Mouse (Mus musculus) limb, embryonic 15.5 days (tissue): Measurements from ENCODE around the gene Smim14. TPM values are rescaled to one million over a fixed set of nuclear protein-coding genes. Genes with fewer than 3 reads are reported as not detected.

Experiments
- ATAC-seq: fragments of 200-750 bp; cut with Nextera tagmentation; 2 replicates; pipeline ENCODE4 v1.8.0; 2017; ENCODE audit warnings: low read depth, moderate TSS enrichment; ENCODE audit not compliant: insufficient number of reproducible peaks, low FRiP score, low TSS enrichment
- H3K27ac ChIP-seq: fragments of 300-500 bp; sonication (generic); 2 replicates; pipeline ENCODE4 v1.5.1; 2015; ENCODE audit warnings: moderate library complexity, mild to moderate bottlenecking, inconsistent platforms
- H3K27me3 ChIP-seq: fragments of 300-500 bp; sonication (generic); 2 replicates; pipeline ENCODE4 v1.6.1; 2015; ENCODE audit warnings: inconsistent platforms
- H3K36me3 ChIP-seq: fragments of 300-500 bp; sonication (generic); 2 replicates; pipeline ENCODE4 v1.6.1; 2015; ENCODE audit warnings: inconsistent platforms
- H3K4me1 ChIP-seq: fragments of 300-500 bp; sonication (generic); 2 replicates; pipeline ENCODE4 v1.6.1; 2015; ENCODE audit warnings: inconsistent platforms
- H3K4me2 ChIP-seq: fragments of 300-500 bp; sonication (generic); 2 replicates; pipeline ENCODE4 v1.6.1; 2015; ENCODE audit warnings: mild to moderate bottlenecking, inconsistent platforms
- H3K4me3 ChIP-seq: fragments of 300-500 bp; sonication (generic); 2 replicates; pipeline ENCODE4 v1.5.1; 2015; ENCODE audit warnings: mild to moderate bottlenecking, inconsistent platforms
- H3K9ac ChIP-seq: fragments of 300-500 bp; sonication (generic); 2 replicates; pipeline ENCODE4 v1.6.1; 2015; ENCODE audit warnings: inconsistent platforms
- H3K9me3 ChIP-seq: fragments of 300-500 bp; sonication (generic); 2 replicates; pipeline ENCODE4 v1.6.1; 2016; ENCODE audit warnings: inconsistent platforms
- WGBS: fragments of 180-500 bp; shearing (Covaris S2); methylation state at CpG from one replicate; pipeline ENCODE4 v1.1.7; 2015; 5-methylcytosine and 5-hydroxymethylcytosine counted together
- polyA plus RNA-seq: library from polyadenylated mRNA; unstranded; fragments of >200 nt; fragmentation: Nextera tagmentation; extraction: Ambion mirVana; gene quantifications from 2 replicates; pipeline ENCODE4 v1.2.1, GENCODE M21; 2015

Gene Smim14
- 150 and 154 TPM in 2 replicates for polyA plus RNA-seq

GRCm38 (mm10) chr5:65536751-65537419 is at the start of gene Smim14, which contains the start of gene Ube2k:
Gene Smim14 (minus strand): TSS chr5:65537184.
Gene Ube2k (plus strand): TSS chr5:65537233.
- H3K4me1 ChIP-seq: peaks cover 10% of the 10 kb centered on the region
- peak within 1 kb of the TSS; percentile 87 for H3K4me3 ChIP-seq
- H3K4me2 ChIP-seq: peak within 1 kb of the TSS; percentile 57
- H3K27ac ChIP-seq: peak within 1 kb of the TSS; percentile 98
- peak within 1 kb of the TSS; percentile 93 for H3K9ac ChIP-seq
- under 1% methylated on average over 66 of the region's 66 CpGs for WGBS
- peak; percentile 96 for ATAC-seq
- H3K36me3 ChIP-seq: no peaks in the 10 kb centered on the region
- H3K9me3 ChIP-seq: no peaks in the 10 kb centered on the region
- no peaks in the 10 kb centered on the region for H3K27me3 ChIP-seq

GRCm38 (mm10) chr5:65586291-65586690 is 49.3 kb upstream of the Smim14 start:
- peaks cover 32% of the 10 kb centered on the region for H3K36me3 ChIP-seq

GRCm38 (mm10) chr5:65578545-65578944 is 41.6 kb upstream of the Smim14 start:
- Histone ChIP-seq H3K9ac (no peak overlapping the region), H3K9me3 (no peaks in the 10 kb centered on the region), H3K27me3 (no peaks in the 10 kb centered on the region), H3K36me3 (peaks cover 23% of the 10 kb centered on the region), H3K4me1 (no peaks in the 10 kb centered on the region), H3K4me2 (no peak overlapping the region), H3K4me3 (no peak overlapping the region), H3K27ac (0 out of 2 replicates have a peak overlapping the region, but pooled peaks have one; percentile 17)
- ATAC-seq: no peak
- 50% methylated on average over 3 of the region's 3 CpGs for WGBS

More at GRCm38 (mm10) chr5:65586291-65586690, 49.3 kb upstream of the Smim14 start:
- Histone ChIP-seq H3K4me2 (no peak overlapping the region), H3K27ac (no peak overlapping the region), H3K9ac (no peak overlapping the region), H3K27me3 (no peaks in the 10 kb centered on the region), H3K4me3 (no peak overlapping the region), H3K4me1 (no peaks in the 10 kb centered on the region), H3K9me3 (no peaks in the 10 kb centered on the region)
- WGBS: 89% methylated on average over 5 of the region's 5 CpGs
- no peak for ATAC-seq

- no peak for ATAC-seq
- H3K27ac ChIP-seq: no peak overlapping the region
- H3K4me1 ChIP-seq: no peaks in the 10 kb centered on the region
- H3K27me3 ChIP-seq: no peaks in the 10 kb centered on the region
- 71% methylated on average over 2 of the region's 2 CpGs for WGBS
- H3K9ac ChIP-seq: no peak overlapping the region
- peaks cover 19% of the 10 kb centered on the region for H3K36me3 ChIP-seq
- H3K4me3 ChIP-seq: no peak overlapping the region
- no peak overlapping the region for H3K4me2 ChIP-seq
- H3K9me3 ChIP-seq: no peaks in the 10 kb centered on the region
Measured at GRCm38 (mm10) chr5:65575896-65576295, 38.9 kb upstream of the Smim14 start.

- no peak overlapping the region for H3K4me2 ChIP-seq
- WGBS: 65% methylated on average over 2 of the region's 2 CpGs
- no peak for ATAC-seq
- no peaks in the 10 kb centered on the region for H3K9me3 ChIP-seq
- H3K9ac ChIP-seq: no peak overlapping the region
- no peak overlapping the region for H3K4me3 ChIP-seq
- peak overlapping the region; percentile 9; the same call in 1 of the 2 replicates for H3K27ac ChIP-seq
- H3K36me3 ChIP-seq: peaks cover 14% of the 10 kb centered on the region
- H3K4me1 ChIP-seq: no peaks in the 10 kb centered on the region
- no peaks in the 10 kb centered on the region for H3K27me3 ChIP-seq
Measured at GRCm38 (mm10) chr5:65574876-65575275, 37.9 kb upstream of the Smim14 start.

GRCm38 (mm10) chr5:65565486-65565885 is 28.5 kb upstream of the Smim14 start:
- no peak overlapping the region for H3K4me2 ChIP-seq
- H3K9ac ChIP-seq: no peak overlapping the region
- no peaks in the 10 kb centered on the region; the same call in 1 of the 2 replicates for H3K4me1 ChIP-seq
- no peak for ATAC-seq
- no peaks in the 10 kb centered on the region for H3K9me3 ChIP-seq
- H3K36me3 ChIP-seq: peaks cover 15% of the 10 kb centered on the region
- H3K4me3 ChIP-seq: no peak overlapping the region
- no peak overlapping the region for H3K27ac ChIP-seq
- no peaks in the 10 kb centered on the region for H3K27me3 ChIP-seq
- WGBS: 73% methylated on average over 2 of the region's 2 CpGs

- Histone ChIP-seq H3K4me1 (no peaks in the 10 kb centered on the region; the same call in 1 of the 2 replicates), H3K36me3 (peaks cover 8% of the 10 kb centered on the region; the same call in 1 of the 2 replicates), H3K9me3 (no peaks in the 10 kb centered on the region), H3K27me3 (no peaks in the 10 kb centered on the region), H3K27ac (no peak overlapping the region), H3K4me3 (no peak overlapping the region), H3K9ac (no peak overlapping the region), H3K4me2 (no peak overlapping the region)
- 41% methylated on average over 19 of the region's 20 CpGs for WGBS
- ATAC-seq: no peak
Measured at GRCm38 (mm10) chr5:65561125-65561893, 24.3 kb upstream of the Smim14 start.

GRCm38 (mm10) chr5:65557109-65557508 is 20.1 kb upstream of the Smim14 start:
- Histone ChIP-seq H3K9me3 (no peaks in the 10 kb centered on the region), H3K27me3 (no peaks in the 10 kb centered on the region), H3K9ac (no peak overlapping the region), H3K4me1 (no peaks in the 10 kb centered on the region; the same call in 1 of the 2 replicates), H3K4me2 (no peak overlapping the region), H3K27ac (no peak overlapping the region), H3K36me3 (peaks cover 16% of the 10 kb centered on the region; the same call in 1 of the 2 replicates), H3K4me3 (no peak overlapping the region)
- ATAC-seq: no peak

- peaks cover 9% of the 10 kb centered on the region; the same call in 1 of the 2 replicates for H3K36me3 ChIP-seq
- H3K27me3 ChIP-seq: no peaks in the 10 kb centered on the region
- no peak overlapping the region for H3K27ac ChIP-seq
- H3K4me1 ChIP-seq: peaks cover 12% of the 10 kb centered on the region; the same call in 1 of the 2 replicates
- H3K4me3 ChIP-seq: no peak overlapping the region
- no peaks in the 10 kb centered on the region for H3K9me3 ChIP-seq
- no peak overlapping the region for H3K4me2 ChIP-seq
- ATAC-seq: no peak
- 92% methylated on average over 1 of the region's 1 CpGs for WGBS
- no peak overlapping the region for H3K9ac ChIP-seq
Measured at GRCm38 (mm10) chr5:65549677-65550076, 12.7 kb upstream of the Smim14 start.

- H3K4me1 ChIP-seq: peaks cover 8% of the 10 kb centered on the region; the same call in 1 of the 2 replicates
- no peak overlapping the region for H3K4me3 ChIP-seq
- no peak for ATAC-seq
- 75% methylated on average over 2 of the region's 2 CpGs for WGBS
- no peak overlapping the region for H3K4me2 ChIP-seq
- H3K36me3 ChIP-seq: no peaks in the 10 kb centered on the region
- no peak overlapping the region for H3K27ac ChIP-seq
- no peaks in the 10 kb centered on the region for H3K27me3 ChIP-seq
- no peak overlapping the region for H3K9ac ChIP-seq
- no peaks in the 10 kb centered on the region for H3K9me3 ChIP-seq
Measured at GRCm38 (mm10) chr5:65544616-65545015, 7.6 kb upstream of the Smim14 start.

GRCm38 (mm10) chr5:65543491-65543890 is 6.5 kb upstream of the Smim14 start:
- Histone ChIP-seq H3K9me3 (no peaks in the 10 kb centered on the region), H3K27ac (no peak overlapping the region), H3K4me1 (peaks cover 11% of the 10 kb centered on the region), H3K36me3 (no peaks in the 10 kb centered on the region), H3K27me3 (no peaks in the 10 kb centered on the region), H3K9ac (no peak overlapping the region), H3K4me2 (no peak overlapping the region), H3K4me3 (no peak overlapping the region)
- ATAC-seq: no peak
- WGBS: 91% methylated on average over 1 of the region's 1 CpGs

- WGBS: 73% methylated on average over 3 of the region's 3 CpGs
- no peaks in the 10 kb centered on the region for H3K9me3 ChIP-seq
- no peak overlapping the region for H3K9ac ChIP-seq
- H3K27me3 ChIP-seq: no peaks in the 10 kb centered on the region
- no peak overlapping the region for H3K4me3 ChIP-seq
- H3K4me2 ChIP-seq: no peak overlapping the region
- no peaks in the 10 kb centered on the region for H3K36me3 ChIP-seq
- peaks cover 11% of the 10 kb centered on the region for H3K4me1 ChIP-seq
- ATAC-seq: no peak
- no peak overlapping the region for H3K27ac ChIP-seq
Measured at GRCm38 (mm10) chr5:65541889-65542288, 4.9 kb upstream of the Smim14 start.
